Mouse (Mus musculus): Measurements from ENCODE around the gene Psmb1. TPM values are rescaled to one million over a fixed set of nuclear protein-coding genes. Genes with fewer than 3 reads are reported as not detected.

Gene Psmb1
- total and polyA plus RNA-seq, 2 experiments from 2014 or later = 143 to 267 TPM

DNA sequence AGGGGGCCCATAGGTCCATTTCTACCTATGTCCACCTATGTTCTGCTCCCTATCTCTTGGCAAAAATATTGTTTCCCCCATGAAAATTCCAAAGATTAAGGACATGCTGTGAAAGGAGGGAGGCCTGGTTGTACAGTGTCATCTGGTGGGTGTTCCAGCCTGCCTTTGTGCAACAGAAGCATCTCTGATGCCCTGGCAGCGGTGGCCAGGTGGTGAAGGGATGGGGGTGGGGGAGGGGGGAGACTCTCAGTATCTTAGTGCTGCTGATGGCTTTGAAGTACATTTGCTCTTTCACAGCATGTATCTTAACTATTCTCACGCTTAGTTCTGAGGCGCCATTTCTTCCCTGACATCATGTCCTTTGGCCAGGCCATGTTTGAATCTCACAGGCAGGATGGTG lies 54.1 kb downstream of the Psmb1 start:
- Histone ChIP-seq H3K9ac (no peak overlapping the region), H3K9me3 (ENCODE audit: low read length) (no peaks in the 10 kb centered on the region), H3K27ac (ENCODE audit: low read depth, low read length) (no peak overlapping the region), H3K27me3 (ENCODE audit: insufficient read depth, low read length) (no peaks in the 10 kb centered on the region), H3K36me3 (ENCODE audit: insufficient read depth) (no peaks in the 10 kb centered on the region), H3K4me3 (ENCODE audit: low read depth, low read length) (no peak overlapping the region), H3K4me1 (ENCODE audit: insufficient read depth) (peaks cover 5% of the 10 kb centered on the region; the same call in 1 of the 2 replicates), H3K4me2 (ENCODE audit: low read depth) (no peak overlapping the region)
- no peak for ATAC-seq
- no peak for TF ChIP-seq CTCF (IDR thresholded peaks at IDR 0.05; ENCODE audit: low read depth)
- DNase-seq = no peak
- 89% methylated on average over 3 of the region's 3 CpGs for WGBS

DNA sequence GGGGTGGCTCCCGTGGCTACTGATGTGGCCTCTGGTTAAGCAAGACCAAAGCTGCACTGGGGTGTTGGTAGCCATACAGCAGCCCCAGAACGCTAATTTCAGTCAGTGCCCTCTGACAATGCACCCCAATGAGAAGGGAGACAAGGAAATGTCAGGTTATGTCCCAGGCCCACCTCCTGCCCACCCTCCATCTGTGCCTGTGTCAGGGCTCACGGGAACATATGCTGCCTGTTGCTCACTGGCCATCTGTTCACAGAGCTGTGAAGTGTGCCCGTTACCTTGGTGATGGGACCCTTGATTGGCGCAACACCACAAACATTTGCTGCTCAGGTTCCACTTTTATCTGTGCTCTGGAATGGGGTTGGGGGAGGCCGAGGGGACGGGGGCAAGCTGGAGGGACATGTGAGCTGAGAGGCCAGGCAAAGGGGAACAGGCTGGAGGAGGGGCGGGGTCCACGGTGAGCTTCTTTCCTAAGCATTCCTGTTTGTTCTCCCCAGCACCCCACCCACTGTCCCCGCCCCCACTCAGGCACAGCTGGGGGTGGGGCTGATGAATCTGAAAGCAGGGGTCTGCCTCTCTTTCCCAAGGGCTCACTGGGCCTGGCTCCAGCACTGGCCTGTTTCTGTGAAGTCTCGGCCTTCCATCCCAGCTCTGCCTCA lies 59.0 kb downstream of the Psmb1 start:
- Histone ChIP-seq H3K9ac (no peak overlapping the region), H3K36me3 (ENCODE audit: insufficient read depth) (no peaks in the 10 kb centered on the region), H3K4me2 (ENCODE audit: low read depth) (peak overlapping the region; percentile 33), H3K27me3 (ENCODE audit: insufficient read depth, low read length) (no peaks in the 10 kb centered on the region), H3K4me3 (ENCODE audit: low read depth, low read length) (no peak overlapping the region), H3K27ac (ENCODE audit: low read depth, low read length) (no peak overlapping the region), H3K4me1 (ENCODE audit: insufficient read depth) (peaks cover 11% of the 10 kb centered on the region; the same call in 1 of the 2 replicates), H3K9me3 (ENCODE audit: low read length) (no peaks in the 10 kb centered on the region)
- WGBS = 8% methylated on average over 11 of the region's 11 CpGs
- DNase-seq (peak; percentile 55), ATAC-seq (peak; percentile 89)
- TF ChIP-seq CTCF (IDR thresholded peaks at IDR 0.05; ENCODE audit: low read depth) = no peak

DNA sequence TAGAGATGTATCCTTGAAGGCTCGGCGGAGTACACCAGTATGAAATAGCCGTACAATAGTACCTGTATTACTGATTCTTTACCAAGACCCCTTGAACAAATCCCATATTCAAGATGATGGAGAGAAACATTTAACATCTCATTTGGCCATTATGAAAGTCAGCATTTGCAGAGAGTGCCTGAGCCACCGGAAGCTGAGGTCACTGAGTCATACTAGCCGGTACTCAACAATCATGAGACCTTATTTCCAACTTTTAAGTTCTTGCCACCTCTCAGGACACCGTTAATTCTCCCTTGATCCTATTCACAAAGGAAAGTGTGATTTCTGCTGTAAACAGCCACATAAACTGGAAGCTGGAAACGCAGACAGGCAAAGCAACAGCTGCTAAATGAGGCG lies 59.5 kb downstream of the Psmb1 start:
- TF ChIP-seq CTCF (IDR thresholded peaks at IDR 0.05; ENCODE audit: low read depth) = no peak
- Histone ChIP-seq H3K9me3 (ENCODE audit: low read length) (no peaks in the 10 kb centered on the region), H3K4me3 (ENCODE audit: low read depth, low read length) (no peak overlapping the region), H3K4me2 (ENCODE audit: low read depth) (no peak overlapping the region), H3K36me3 (ENCODE audit: insufficient read depth) (no peaks in the 10 kb centered on the region), H3K9ac (no peak overlapping the region), H3K27ac (ENCODE audit: low read depth, low read length) (no peak overlapping the region), H3K4me1 (ENCODE audit: insufficient read depth) (peaks cover 11% of the 10 kb centered on the region; the same call in 1 of the 2 replicates), H3K27me3 (ENCODE audit: insufficient read depth, low read length) (no peaks in the 10 kb centered on the region)
- ATAC-seq (no peak), DNase-seq (no peak)
- 56% methylated on average over 8 of the region's 8 CpGs for WGBS

DNA sequence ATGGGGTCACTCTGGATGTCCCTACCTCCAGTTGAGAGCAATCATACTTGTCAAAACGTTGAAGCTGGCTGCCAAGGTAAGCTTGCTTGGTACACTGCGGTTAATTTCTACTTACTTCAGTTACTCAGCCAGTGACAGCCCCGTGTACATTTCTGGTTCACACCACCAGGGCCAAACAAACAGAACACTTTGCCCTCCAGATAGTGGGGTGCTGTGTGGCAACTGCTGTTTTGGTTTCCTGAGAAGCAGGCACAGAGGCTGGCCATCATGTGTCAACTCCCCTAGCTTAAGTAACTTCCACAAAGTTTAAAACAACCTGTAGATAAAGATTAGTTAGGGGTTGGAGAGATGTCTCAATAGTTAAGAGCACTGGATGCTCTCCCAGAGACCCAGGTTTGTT lies 64.8 kb downstream of the Psmb1 start:
- H3K27ac ChIP-seq (ENCODE audit: low read depth, low read length) = no peak overlapping the region
- no peak for ATAC-seq
- no peak overlapping the region for H3K9ac ChIP-seq
- H3K36me3 ChIP-seq (ENCODE audit: insufficient read depth) = peaks cover 29% of the 10 kb centered on the region
- H3K9me3 ChIP-seq (ENCODE audit: low read length) = no peaks in the 10 kb centered on the region
- no peak overlapping the region for H3K4me2 ChIP-seq (ENCODE audit: low read depth)
- H3K4me3 ChIP-seq (ENCODE audit: low read depth, low read length) = no peak overlapping the region
- TF ChIP-seq CTCF (IDR thresholded peaks at IDR 0.05; ENCODE audit: low read depth) = no peak
- WGBS = 80% methylated on average over 3 of the region's 3 CpGs
- 0 out of 2 replicates have a peak, but pooled peaks cover under 1% of the 10 kb centered on the region for H3K4me1 ChIP-seq (ENCODE audit: insufficient read depth)
- no peak for DNase-seq
- no peaks in the 10 kb centered on the region for H3K27me3 ChIP-seq (ENCODE audit: insufficient read depth, low read length)

DNA sequence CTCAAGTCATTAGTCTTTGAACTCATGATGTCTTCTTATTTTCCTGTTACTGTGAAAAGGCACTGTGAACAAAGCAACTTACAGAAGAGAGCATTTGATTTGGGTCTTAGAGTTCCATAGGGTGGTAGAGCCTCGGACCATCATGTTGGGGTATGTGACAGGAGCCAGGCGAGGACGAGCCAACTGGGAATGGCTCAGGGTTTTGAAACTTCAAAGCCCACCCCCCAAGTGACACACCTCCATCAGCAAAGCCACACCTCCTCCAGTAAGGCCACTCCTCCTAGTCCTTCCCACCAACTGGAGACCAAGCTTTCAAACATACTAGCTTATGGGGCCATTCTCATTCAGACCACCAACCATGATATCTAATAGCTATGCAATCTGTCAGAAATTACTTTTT lies 67.5 kb downstream of the Psmb1 start:
- H3K36me3 ChIP-seq (ENCODE audit: insufficient read depth) = peaks cover 52% of the 10 kb centered on the region
- H3K27me3 ChIP-seq (ENCODE audit: insufficient read depth, low read length) = no peaks in the 10 kb centered on the region
- TF ChIP-seq CTCF (IDR thresholded peaks at IDR 0.05; ENCODE audit: low read depth) = no peak
- no peaks in the 10 kb centered on the region for H3K4me1 ChIP-seq (ENCODE audit: insufficient read depth)
- H3K9ac ChIP-seq = no peak overlapping the region
- 81% methylated on average over 3 of the region's 3 CpGs for WGBS
- DNase-seq = no peak
- H3K9me3 ChIP-seq (ENCODE audit: low read length) = no peaks in the 10 kb centered on the region
- H3K4me2 ChIP-seq (ENCODE audit: low read depth) = no peak overlapping the region
- H3K27ac ChIP-seq (ENCODE audit: low read depth, low read length) = no peak overlapping the region
- ATAC-seq = no peak
- no peak overlapping the region for H3K4me3 ChIP-seq (ENCODE audit: low read depth, low read length)

DNA sequence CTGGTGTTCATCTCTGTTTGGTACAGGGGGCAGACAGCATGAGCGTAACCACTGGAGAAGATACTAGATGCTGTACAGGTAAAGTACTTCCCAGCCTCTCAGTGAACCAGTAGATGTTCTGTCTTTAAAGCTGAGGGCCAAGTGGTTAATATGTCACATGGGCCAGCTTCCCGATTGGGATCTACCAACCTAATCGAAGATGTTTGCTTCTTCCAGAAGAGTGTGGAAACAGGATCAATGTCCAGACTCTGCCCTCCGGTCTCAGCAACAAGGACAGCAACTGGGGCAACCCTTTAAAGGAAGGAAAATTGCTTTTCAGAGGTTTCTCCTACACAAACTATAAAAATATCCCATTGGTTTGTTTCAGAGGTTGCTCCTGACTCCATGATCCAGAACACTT lies 68.0 kb downstream of the Psmb1 start:
- 92% methylated on average over 4 of the region's 4 CpGs for WGBS
- TF ChIP-seq CTCF (IDR thresholded peaks at IDR 0.05; ENCODE audit: low read depth) = no peak

DNA sequence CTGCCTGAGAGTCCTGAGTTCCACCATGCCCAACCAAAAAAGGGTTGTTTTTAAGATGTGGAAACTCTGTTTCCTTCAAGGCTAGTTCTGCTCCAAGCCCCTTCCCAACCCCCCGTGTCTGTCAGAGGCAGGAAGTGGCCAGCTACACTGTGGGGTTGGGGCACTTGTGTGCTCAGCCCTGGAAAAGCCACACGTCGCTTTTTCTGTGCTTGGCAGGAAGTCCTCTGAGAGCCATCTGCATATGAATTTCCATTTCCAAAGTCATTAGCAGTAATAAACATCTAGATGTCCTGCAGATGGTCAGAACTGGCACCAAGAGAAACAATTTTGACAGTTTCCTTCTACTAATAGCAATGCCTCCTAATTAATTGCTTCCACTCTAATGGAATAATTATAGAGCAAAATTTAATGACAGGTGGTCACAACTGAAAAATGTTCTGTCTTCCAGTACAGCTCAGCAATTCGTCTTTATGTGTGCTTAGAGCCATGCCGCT lies 68.5 kb downstream of the Psmb1 start:
- WGBS = 44% methylated on average over 5 of the region's 5 CpGs
- no peaks in the 10 kb centered on the region for H3K27me3 ChIP-seq (ENCODE audit: insufficient read depth, low read length)
- no peak overlapping the region for H3K27ac ChIP-seq (ENCODE audit: low read depth, low read length)
- peak; percentile 51 for ATAC-seq
- H3K9me3 ChIP-seq (ENCODE audit: low read length) = no peaks in the 10 kb centered on the region
- no peaks in the 10 kb centered on the region for H3K4me1 ChIP-seq (ENCODE audit: insufficient read depth)
- no peak overlapping the region for H3K4me3 ChIP-seq (ENCODE audit: low read depth, low read length)
- no peak overlapping the region for H3K4me2 ChIP-seq (ENCODE audit: low read depth)
- no peak for TF ChIP-seq CTCF (IDR thresholded peaks at IDR 0.05; ENCODE audit: low read depth)
- DNase-seq = peak; percentile 42
- H3K9ac ChIP-seq = no peak overlapping the region
- H3K36me3 ChIP-seq (ENCODE audit: insufficient read depth) = peaks cover 58% of the 10 kb centered on the region

More for the DNA sequence above, 68.0 kb downstream of the Psmb1 start:
- DNase-seq = no peak
- no peaks in the 10 kb centered on the region for H3K9me3 ChIP-seq (ENCODE audit: low read length)
- no peaks in the 10 kb centered on the region for H3K27me3 ChIP-seq (ENCODE audit: insufficient read depth, low read length)
- no peak overlapping the region for H3K9ac ChIP-seq
- H3K36me3 ChIP-seq (ENCODE audit: insufficient read depth) = peaks cover 56% of the 10 kb centered on the region
- no peaks in the 10 kb centered on the region for H3K4me1 ChIP-seq (ENCODE audit: insufficient read depth)
- no peak overlapping the region for H3K27ac ChIP-seq (ENCODE audit: low read depth, low read length)
- ATAC-seq = no peak
- H3K4me2 ChIP-seq (ENCODE audit: low read depth) = no peak overlapping the region
- no peak overlapping the region for H3K4me3 ChIP-seq (ENCODE audit: low read depth, low read length)
